Mouse (Mus musculus): Measurements from ENCODE around the gene Ctps.
A peak's percentile ranks its signal among the peaks of the same experiment; 100 is the strongest.
"Not testable (repeated sequence)": the region's sequence is repeated elsewhere in the genome, so short reads cannot be mapped to it uniquely, and the experiment has no call there.

Gene Ctps

DNA sequence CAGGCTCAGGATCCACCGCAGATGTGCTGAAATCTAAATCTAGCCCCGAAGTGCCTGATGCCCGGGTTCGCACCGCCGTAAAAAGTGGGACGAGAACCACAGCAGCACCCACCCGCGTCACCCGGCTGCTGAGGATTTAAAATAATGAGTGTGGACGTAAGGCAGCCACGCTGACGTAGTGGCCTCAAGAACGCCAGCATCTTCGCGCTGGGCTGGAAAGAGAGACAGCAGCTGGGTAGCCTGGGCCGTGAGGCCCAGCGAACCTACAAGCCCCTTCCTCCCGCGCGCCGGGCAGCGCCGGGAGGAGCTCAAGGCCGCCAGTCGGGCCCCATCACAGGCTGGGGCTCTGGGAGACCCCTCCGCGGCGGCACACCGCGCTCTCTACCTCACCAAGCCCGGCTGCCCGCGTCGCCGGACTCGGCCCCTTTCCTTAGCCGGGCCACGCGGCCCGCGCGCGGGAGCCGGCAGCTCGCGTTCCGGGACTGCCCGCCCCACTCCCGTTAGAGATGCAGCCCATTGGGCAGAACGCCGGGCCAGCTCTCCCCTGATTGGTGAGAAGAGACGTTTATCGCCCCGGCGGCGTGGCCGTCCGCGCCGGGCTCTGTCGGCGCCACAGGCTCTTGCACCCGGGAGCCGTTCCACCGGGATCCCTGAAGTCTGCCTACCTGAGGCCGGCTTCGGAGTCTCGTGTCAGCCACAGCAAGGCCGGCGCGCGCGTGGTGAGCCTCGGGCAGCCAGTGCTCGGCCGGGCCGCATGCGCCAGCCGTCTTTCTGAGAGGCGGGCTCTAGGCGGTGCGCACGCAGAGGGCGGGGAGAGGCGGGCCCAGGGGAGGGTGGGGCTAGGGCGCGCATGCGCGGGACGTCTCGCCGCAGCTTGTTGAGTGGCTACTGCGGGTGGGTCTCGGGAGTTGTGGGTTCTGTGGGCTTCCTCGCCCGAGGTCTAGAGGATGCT, at the start of gene Ctps:
Gene Ctps (minus strand): TSS at position 791 of the 952 bp plus-strand sequence.
- DNase-seq (ENCODE audit: low read depth) = peak; percentile 97

DNA sequence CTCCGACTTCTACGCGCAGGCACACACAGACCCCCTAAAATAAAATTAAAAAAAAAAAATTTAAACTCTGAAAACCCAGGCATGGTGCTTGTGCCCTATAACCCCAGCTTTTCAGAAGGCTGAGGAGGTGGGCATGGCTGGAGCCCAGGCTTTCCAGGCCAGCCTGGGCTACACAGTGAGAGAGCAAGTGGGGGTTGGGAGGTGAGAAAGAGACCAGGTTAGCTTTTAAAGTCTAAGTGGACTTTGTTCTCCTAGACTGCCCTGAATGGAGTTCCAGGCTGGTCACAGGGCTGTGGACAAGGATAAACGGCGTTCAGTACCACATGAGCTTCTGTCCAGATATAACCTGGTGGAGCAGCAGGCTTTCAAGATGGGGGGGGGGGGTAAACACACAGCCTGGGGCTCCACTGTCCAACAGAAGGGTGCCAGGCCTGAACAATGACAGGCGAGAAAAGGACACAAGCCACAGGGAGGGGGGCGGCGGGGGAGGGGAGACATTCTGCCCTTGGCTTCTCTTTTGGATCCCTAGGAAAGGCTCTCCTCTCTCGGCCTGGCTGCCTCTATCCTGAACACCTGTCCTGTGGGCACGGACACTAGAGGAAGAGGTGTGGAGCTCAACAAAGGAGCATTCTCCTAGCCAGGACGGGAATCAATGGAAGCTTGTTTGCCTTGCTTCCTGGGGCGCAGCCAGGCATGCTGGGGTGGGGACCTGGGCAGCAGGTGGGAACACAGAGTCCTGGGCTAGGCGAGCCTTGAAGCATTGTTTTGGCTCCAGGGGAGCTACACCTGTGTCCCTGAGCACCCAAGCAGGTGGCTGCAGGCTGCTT, 46.3 kb upstream of the Ctps start:
- DNase-seq (ENCODE audit: low read depth) = no peak

DNA sequence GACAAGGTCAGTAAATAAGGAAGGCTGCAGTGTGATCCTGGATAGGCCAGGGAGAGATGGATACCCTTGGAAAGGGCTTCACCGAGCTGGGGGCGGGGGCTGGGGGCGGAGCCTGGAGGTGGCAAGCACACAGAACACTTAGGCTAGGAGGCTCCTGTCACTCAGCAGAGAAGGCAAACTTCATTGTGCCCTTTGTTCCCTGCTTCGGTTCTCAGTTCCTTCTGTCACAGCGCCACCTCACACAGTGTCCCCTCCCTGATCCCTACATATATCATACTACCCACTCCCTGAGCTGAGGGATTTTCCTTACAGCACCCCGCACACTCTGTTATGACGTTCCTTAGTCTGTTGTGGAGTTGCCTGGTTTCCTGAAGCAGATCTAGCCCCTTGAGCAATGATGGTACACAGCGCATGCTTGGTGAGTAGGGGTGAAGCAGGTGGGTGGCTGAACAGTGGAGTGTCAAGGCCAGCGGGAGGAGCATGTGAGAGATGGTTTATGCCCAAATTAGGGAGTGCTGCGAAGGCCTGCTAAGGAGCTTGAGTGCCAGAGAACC, 45.5 kb upstream of the Ctps start:
- DNase-seq (ENCODE audit: low read depth) = peak; percentile 22

DNA sequence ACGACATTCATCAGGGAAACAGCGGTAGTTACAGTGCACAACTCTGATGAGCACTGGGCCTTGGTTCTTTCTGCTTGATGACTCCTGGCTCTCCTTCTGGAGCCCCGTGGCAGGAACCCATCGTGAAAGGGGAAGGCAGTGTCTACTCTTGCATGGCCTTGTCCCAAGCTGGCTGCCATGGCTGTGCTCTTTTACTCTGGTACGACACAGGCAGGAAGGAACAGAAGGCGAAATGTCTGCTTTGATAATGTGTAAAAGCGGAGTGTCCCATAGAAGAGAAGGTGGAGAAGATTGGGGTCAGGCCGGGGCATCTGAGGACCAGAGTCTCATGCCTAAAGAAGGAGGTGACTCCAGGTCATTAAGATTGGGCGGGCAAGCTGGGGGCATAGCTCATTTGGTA, 44.6 kb upstream of the Ctps start:
- no peak for DNase-seq (ENCODE audit: low read depth)

DNA sequence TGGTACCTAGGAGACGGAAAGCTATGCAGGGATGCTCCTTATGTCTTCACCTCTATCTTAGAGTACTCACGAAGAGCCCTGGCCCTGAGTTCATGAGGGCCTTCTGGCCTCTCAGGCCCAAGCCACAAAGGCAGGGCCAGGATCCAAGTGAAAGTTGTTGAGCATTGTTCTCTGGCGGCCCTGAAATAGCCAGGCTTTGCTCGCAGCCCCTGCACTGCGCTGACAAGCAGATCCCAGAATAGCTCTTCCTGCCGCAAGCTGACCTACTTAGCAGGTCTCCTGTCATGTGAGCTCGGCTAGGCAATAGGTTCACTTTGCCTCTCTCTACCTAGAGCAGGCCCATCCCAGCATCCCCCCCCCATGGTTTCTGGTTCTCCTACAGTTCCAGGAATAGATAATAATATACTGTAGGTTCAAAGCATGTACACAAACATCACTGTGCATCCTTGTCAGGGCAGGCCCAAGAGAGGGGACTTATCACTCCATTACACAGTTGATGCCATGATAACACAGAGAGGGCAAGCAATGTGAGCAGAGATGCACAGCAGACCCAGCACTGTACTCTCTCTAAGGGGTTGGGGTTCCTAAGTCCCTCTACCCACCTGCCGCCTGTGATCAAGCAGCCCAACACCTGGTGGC, 43.7 kb upstream of the Ctps start:
- peak; percentile 7 for DNase-seq (ENCODE audit: low read depth)

DNA sequence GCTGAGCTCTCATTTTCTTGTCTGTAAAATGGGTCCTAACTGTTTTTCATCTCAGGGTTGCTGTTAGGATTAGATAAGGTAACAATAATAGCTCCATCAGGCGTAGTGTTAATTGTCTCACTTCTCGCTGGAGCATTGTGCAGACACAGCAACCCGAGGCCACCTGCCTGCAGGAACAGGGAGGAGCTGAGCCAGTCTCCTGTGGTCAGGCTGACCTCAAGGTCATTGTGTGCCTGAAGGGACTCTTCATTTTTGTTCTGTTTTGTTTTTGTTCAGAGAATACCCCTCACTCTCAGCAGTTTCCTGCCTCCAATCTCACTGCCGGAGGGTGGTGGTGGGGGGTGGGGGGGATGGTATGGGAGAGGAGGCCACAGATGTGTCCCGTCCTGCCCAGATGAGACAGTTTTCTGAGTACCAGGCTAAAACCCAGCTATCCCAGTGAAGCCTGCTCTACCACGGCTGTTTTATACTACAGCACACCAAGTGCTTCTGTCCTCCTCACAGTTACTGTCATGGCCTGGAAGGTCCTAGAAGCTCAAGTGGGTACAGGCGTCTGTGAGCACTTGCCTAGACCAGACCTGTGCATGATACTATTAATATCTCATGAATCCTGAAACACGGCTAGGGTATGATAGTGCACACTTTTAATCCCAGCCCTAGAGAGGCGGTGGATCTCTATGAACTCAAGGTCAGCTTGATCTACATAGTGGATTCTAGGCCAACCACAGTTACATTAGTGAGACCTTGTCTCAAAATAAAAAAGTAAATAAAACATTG, 42.4 kb upstream of the Ctps start:
- no peak for DNase-seq (ENCODE audit: low read depth)

DNA sequence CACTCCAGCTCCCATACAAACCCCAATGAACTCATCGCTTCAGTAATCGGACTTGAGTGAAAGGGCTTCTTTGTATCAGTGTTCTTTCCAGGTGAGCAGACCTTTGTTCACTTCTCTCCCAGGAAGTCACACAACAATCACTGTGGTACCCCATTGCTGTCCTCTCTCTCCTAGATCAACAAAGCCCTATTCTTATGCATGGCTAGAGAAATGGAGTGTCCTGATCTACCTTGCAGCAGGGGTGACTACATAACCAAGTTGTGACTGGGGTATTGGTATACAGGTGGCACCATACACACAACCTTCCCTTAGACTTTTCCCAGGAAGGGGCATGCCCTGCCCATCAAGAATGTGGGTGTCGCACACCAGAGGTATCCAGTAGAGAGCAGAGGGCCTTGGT, 40.9 kb upstream of the Ctps start:
- no peak for DNase-seq (ENCODE audit: low read depth)

DNA sequence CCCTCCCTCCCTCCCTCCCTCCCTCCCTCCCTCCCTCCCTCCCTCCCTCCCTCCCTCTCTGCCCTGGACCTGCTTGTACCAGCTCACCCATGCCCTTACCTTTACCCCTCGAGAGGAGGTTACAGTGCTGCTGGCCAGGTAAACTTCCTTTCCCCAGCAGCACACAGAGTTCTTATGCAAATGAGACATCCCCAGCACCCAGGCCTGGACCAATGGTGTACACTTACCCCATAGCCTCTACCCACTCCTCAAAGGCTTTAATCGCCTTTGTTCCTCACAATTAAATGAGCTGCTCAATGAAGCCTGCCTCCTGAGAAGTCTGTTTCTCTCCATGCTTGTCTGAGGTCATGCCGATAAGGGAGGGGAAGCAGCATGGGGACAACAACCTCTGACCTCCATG, 36.9 kb upstream of the Ctps start:
- DNase-seq (ENCODE audit: low read depth) = no peak

DNA sequence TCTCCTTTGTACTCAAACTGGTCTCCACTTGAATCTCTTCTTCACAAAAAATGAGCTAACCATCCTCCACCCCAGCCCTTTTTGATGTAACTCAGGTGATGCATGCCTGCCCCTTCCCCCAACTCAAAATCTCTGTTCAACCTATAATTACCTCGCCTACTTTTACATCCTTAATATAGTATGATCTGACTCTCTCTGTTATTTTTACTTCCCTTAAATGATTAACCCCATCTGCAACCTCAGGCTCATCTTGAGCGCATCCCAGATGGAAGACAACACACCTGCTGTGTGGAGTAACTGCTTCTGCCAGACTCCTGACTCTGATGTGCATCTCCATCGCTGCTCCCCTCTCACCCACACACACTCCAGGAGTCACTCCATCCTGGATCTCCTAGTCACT, 32.6 kb upstream of the Ctps start:
- DNase-seq (ENCODE audit: low read depth) = no peak

DNA sequence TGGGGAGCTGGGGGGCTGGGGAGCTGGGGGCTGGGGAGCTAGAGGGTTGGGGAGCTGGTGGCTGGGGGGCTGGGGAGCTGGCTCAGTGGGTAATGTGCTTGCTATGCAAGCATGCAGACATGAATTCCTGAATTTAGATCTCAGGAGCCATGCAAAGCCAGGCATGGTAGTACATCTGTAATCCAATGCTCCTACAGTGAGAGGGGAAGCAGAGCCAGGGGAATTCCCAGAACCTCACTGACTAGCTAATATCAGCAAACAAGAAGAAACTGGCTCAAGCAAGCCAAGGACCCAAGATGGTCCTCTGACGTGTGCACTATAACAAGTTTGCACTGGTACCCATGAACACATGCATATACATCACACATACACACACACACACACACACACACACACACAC, 31.7 kb upstream of the Ctps start:
- no peak for DNase-seq (ENCODE audit: low read depth)

DNA sequence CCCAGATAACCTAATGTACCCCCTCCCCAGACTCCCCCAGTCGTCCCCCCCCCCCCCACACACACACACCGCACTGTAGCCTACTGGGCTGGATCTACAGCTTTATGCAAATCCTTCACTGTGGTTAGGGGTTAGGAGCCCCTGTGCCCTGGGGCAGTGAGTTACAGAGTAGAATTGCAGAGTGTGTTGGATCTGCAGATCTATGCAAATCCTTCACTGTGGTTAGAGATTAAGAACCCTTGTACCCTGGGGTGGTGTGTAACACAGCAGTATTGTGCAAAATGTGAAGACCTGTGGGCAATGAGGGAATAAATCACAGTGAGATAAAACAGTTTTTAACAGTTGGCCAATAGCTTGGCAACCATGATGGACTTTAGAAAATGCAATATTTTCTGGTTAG, 28.8 kb upstream of the Ctps start:
- no peak for DNase-seq (ENCODE audit: low read depth)

DNA sequence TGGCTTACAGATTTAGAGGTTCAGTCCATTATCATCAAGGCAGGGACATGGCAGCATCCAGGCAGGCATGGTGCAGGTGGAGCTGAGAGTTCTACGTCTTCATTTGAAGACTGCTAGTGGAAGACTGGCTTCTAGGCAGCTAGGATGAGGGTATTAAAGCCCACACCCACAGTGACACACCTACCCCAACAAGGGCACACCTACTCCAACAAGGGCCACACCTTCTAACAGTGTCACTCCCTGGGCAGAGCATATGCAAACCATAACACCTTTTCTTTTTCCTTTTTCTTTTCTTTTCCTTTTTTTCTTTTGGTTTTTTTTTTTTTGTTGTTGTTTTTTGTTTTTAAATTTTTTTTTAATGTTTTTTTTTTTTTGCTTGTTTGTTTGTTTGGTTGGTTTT, 26.1 kb upstream of the Ctps start:
- not testable (repeated sequence) for DNase-seq (ENCODE audit: low read depth)

DNA sequence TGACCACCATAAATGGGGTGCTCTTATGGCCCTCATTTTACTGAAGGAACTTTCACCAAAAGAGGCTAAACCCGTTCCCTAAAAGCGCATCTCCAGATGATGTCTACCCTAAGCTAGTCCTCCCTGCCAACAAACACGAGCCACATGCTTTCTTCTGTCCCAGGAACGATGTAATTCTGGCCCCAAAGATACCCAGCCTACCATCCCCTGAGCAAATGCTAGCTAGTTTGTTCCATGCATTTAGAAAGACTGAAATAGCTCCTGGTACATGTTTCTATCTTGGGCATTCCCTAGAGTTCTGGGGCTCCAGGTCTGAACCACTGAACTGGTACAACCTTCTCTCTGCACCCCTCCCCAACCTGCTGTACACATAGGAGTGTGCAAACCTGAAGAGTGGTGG, 20.9 kb upstream of the Ctps start:
- DNase-seq (ENCODE audit: low read depth) = no peak

DNA sequence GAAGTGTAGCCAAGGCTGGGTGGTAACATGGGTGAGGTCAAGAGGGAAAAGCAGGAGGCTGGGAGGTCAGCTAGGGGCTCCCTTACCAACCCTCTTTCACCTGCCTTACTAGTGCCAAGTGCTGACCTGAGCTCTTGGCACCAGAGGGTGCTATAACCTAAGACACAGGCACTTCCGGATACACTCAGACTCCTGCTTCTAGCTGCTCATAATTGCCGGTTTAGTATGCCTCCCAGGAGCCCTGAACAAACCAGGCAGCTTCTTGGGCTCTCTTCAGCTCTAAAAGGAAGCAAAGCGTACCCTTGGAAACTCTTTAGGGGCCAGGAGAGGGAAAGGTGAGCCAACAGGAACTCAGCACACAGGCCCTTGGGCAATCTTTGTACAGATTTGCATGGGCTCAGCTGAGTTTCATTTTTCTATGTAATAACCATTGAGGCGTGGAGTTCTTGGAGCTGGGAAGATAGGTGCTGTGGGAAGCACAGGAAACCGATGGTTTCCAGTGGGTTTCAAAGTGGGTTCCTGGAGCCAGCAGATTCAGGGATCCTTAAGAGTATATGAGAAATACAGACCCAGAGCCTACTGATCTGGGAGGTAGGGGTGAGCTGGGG, 19.8 kb upstream of the Ctps start:
- peak; percentile 84 for DNase-seq (ENCODE audit: low read depth)

DNA sequence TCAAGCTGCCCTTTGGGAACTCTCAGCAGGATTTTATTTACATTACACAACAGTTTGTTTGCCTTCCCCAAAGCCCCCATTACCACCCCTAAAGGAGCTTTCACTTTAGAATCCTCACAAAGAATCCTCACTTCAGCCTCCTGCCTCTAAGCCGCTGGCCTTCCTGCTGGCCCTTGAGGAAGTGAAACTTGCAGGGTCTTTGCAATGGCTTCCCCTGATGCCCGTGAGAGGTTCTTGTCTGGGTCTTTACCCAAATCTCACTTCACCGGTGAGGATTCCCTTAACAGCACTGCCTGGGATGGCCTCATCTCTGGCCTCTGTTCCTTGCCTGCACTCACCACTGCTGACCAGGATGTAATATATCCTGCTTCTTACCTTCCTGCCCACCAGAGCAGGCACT, 19.0 kb upstream of the Ctps start:
- DNase-seq (ENCODE audit: low read depth) = no peak

DNA sequence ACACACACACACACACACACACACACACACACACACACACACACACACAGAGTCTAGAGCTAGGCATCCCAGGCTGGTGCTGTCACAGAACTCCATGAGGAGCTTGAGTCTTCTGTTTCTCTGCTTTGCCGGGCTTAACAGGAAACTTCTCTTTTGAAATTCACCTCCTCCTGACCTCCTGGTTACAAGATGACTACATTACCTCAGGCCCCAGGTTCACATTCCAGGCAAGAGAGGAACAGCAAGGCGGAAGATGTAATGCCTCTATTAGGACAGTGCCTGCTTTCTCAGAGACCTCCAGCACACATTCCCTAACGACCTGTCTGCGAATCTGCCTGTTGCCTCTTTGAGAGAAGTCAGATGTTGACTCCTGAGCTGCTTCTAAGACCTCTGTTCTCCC, 18.4 kb upstream of the Ctps start, which contains the start of gene Gm8439:
Gene Gm8439 (plus strand): TSS at position 301 of the 400 bp plus-strand sequence.
- no peak for DNase-seq (ENCODE audit: low read depth)

DNA sequence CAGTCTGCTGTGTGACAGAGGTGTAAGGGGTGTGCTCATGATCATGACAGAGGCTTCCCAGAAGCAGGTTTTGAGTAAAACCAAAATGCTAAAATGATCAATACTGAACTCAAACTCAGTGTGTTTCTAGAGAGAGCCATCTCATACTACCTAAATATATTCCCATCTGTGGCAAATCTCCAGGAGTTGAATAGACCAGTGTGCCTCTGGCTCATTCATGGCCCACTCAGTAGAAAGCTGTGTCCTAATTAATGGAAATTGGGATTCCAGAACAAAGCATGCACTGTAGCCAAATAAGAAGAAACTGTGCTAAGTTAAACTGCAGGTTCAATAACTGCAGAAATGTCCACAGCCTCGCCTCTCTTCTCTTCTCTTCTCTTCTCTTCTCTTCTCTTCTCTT, 16.9 kb upstream of the Ctps start:
- DNase-seq (ENCODE audit: low read depth) = no peak

DNA sequence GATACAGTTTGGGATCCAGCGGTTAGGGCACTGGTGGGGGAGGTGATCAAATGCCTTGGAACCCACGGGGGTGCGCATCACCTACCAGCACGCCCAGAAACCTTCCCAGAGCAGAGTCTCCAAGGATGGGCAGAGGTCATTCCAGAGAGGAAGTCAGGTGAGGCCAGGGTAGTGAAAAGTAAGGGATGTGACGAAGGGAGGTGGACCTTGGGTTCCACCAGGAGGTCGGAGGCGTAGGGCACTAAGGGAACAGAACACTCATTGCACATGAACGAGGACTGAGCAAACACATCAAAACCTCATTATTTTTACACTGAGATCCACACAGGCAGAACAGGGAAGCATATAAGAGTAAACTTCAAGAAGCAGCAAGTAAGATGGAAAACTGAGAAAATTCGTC, 11.6 kb upstream of the Ctps start:
- no peak for DNase-seq (ENCODE audit: low read depth)

DNA sequence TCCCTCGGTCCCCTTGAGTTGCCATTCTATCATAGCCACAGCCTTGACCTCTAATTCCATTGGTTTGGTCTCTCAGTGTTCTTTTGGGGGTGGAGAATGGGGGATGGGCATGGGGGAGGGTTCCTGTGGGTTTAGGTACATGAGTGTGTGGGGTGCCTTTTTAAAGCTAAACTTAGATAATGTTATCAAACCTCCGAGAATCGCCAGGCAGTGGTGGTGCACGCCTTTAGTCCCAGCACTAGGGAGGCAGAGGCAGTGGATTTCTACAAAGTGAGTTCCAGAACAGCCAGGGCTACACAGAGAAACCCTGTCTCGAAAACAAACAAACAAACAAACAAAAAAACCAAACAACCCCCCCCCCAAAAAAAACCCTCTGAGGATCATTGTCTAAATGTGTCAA, 10.8 kb upstream of the Ctps start:
- DNase-seq (ENCODE audit: low read depth) = no peak

DNA sequence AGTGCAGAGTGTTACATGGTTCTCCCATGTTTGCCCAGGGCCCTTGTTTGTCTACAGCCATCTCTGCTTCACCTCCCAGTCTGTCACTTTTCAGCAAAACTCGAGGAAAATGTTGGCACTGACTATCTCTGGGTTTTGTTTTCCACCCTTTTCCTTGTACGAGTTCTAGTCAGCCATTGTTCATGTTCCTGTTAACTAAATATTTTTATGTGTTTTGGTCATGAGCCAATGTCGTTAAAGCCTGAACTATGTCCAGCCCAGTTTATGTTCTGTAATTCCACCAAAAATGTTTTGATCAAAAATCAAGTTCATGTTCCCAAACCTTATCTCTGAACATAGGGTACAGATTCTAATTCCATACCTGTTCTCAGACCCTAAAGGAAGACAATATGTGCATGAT, 1.6 kb upstream of the Ctps start:
- no peak for DNase-seq (ENCODE audit: low read depth)

DNA sequence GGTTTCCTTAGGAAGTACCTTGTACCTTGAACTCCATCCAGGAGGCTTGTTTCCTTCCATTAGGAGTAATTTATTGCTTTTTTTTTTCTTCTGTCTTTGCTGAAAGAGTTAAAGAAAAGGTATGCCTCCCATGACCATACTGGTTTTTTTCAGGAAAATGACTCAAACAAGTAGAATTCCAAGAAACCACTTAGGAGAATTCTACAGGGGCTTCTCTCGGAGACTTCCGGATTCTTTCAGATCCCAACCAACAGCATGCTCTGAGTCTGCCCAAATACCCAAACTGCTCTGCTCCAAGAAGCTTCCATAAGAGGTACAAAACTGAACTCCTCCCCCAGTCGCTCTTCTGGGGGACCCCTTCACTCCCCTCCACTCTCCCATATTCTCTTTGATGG, 991 bp upstream of the Ctps start:
- peak; percentile 10 for DNase-seq (ENCODE audit: low read depth)
